Mouse (Mus musculus): ENCODE measurements around the gene Tln2. TPM values are rescaled to one million over a fixed set of nuclear protein-coding genes. Genes with fewer than 3 reads are reported as not detected.
A peak's percentile ranks its signal among the peaks of the same experiment; 100 is the strongest.

Tln2 gene
- total RNA-seq, 2 experiments from 2014 or later, result 82.5 to 83.1 TPM

- no peak for TF ChIP-seq CTCF (IDR thresholded peaks at IDR 0.05)
- DNase-seq, result no peak
- no peak overlapping the region for H3K27ac ChIP-seq
- no peak overlapping the region for H3K4me3 ChIP-seq
- intact Hi-C loops (cut with DNase I), result no loop called here
Observed at GRCm38 (mm10) chr9:67489370-67489769, 70.1 kb downstream of the Tln2 start.

GRCm38 (mm10) chr9:67486621-67487020 lies 72.9 kb downstream of the Tln2 start:
- Histone ChIP-seq H3K4me3 (no peak overlapping the region), H3K27ac (peak overlapping the region; percentile 80)
- no peak for TF ChIP-seq CTCF (IDR thresholded peaks at IDR 0.05)
- intact Hi-C loops (cut with DNase I), result no loop called here
- DNase-seq, result no peak

- intact Hi-C loops (cut with DNase I), result no loop called here
- no peak for TF ChIP-seq CTCF (IDR thresholded peaks at IDR 0.05)
- Histone ChIP-seq H3K27ac (peak overlapping the region; percentile 80), H3K4me3 (peak overlapping the region; percentile 63)
- DNase-seq, result peak; percentile 41
Observed at GRCm38 (mm10) chr9:67485169-67486072, 74.1 kb downstream of the Tln2 start.

GRCm38 (mm10) chr9:67482277-67482676 lies 77.2 kb downstream of the Tln2 start:
- no peak for DNase-seq
- no peak for TF ChIP-seq CTCF (IDR thresholded peaks at IDR 0.05)
- Histone ChIP-seq H3K4me3 (no peak overlapping the region), H3K27ac (no peak overlapping the region)
- intact Hi-C loops (cut with DNase I), result no loop called here

GRCm38 (mm10) chr9:67481851-67482250 lies 77.7 kb downstream of the Tln2 start:
- Histone ChIP-seq H3K4me3 (no peak overlapping the region), H3K27ac (no peak overlapping the region)
- DNase-seq, result no peak
- intact Hi-C loops (cut with DNase I), result no loop called here
- TF ChIP-seq CTCF (IDR thresholded peaks at IDR 0.05), result no peak

GRCm38 (mm10) chr9:67477445-67477844 lies 82.1 kb downstream of the Tln2 start:
- H3K4me3 ChIP-seq, result no peak overlapping the region
- no peak overlapping the region for H3K27ac ChIP-seq
- DNase-seq, result no peak
- intact Hi-C loops (cut with DNase I), result loop anchor here (5.0 kb wide), 1 partner anchor 155 kb away; no protein-coding TSS in a partner anchor
- no peak for TF ChIP-seq CTCF (IDR thresholded peaks at IDR 0.05)

GRCm38 (mm10) chr9:67476184-67476583 lies 83.3 kb downstream of the Tln2 start:
- Histone ChIP-seq H3K4me3 (no peak overlapping the region), H3K27ac (peak overlapping the region; percentile 61)
- DNase-seq, result peak; percentile 73
- TF ChIP-seq CTCF (IDR thresholded peaks at IDR 0.05), result no peak
- intact Hi-C loops (cut with DNase I), result loop anchor here (5.0 kb wide), 1 partner anchor 156 kb away; no protein-coding TSS in a partner anchor

- intact Hi-C loops (cut with DNase I), result no loop called here
- Histone ChIP-seq H3K4me3 (no peak overlapping the region), H3K27ac (no peak overlapping the region)
- TF ChIP-seq CTCF (IDR thresholded peaks at IDR 0.05), result no peak
- DNase-seq, result no peak
Observed at GRCm38 (mm10) chr9:67463440-67464122, 95.9 kb downstream of the Tln2 start.

- TF ChIP-seq CTCF (IDR thresholded peaks at IDR 0.05), result no peak
- intact Hi-C loops (cut with DNase I), result no loop called here
- no peak for DNase-seq
- no peak overlapping the region for H3K27ac ChIP-seq
- H3K4me3 ChIP-seq, result no peak overlapping the region
Observed at GRCm38 (mm10) chr9:67441484-67441883, 118.0 kb downstream of the Tln2 start.

- no peak overlapping the region for H3K4me3 ChIP-seq
- no peak for TF ChIP-seq CTCF (IDR thresholded peaks at IDR 0.05)
- no peak overlapping the region for H3K27ac ChIP-seq
- intact Hi-C loops (cut with DNase I), result no loop called here
- DNase-seq, result no peak
Observed at GRCm38 (mm10) chr9:67437511-67437910, 122.0 kb downstream of the Tln2 start.

- Histone ChIP-seq H3K27ac (peak overlapping the region; percentile 58), H3K4me3 (peak overlapping the region; percentile 32; the same call in 1 of the 2 replicates)
- intact Hi-C loops (cut with DNase I), result no loop called here
- DNase-seq, result peak; percentile 68
- no peak for TF ChIP-seq CTCF (IDR thresholded peaks at IDR 0.05)
Observed at GRCm38 (mm10) chr9:67435333-67436154, 124.0 kb downstream of the Tln2 start.

- H3K4me3 ChIP-seq, result no peak overlapping the region
- no peak overlapping the region for H3K27ac ChIP-seq
- intact Hi-C loops (cut with DNase I), result no loop called here
- DNase-seq, result no peak
- TF ChIP-seq CTCF (IDR thresholded peaks at IDR 0.05), result no peak
Observed at GRCm38 (mm10) chr9:67429199-67429892, 130.2 kb downstream of the Tln2 start.
